Mouse (Mus musculus): Measurements from ENCODE around the gene Myo15. TPM values are rescaled to one million over a fixed set of nuclear protein-coding genes. Genes with fewer than 3 reads are reported as not detected.
A peak's percentile ranks its signal among the peaks of the same experiment; 100 is the strongest.

Myo15 gene
- total and polyA plus RNA-seq, 3 experiments: 0.04 to 0.07 TPM; not detected in 1

GRCm38 (mm10) chr11:60507281-60507680 lies 38.1 kb downstream of the Myo15 start:
- TF ChIP-seq SMC3 (IDR thresholded peaks at IDR 0.05; ENCODE audit: low read depth, low read length): no peak
- TF ChIP-seq GATA1 (IDR thresholded peaks at IDR 0.05; ENCODE audit: low read depth, low read length): no peak
- no peak for TF ChIP-seq ZNF384 (IDR thresholded peaks at IDR 0.05; ENCODE audit: low read depth, low read length)
- TF ChIP-seq MYC (IDR thresholded peaks at IDR 0.05; ENCODE audit: low read depth, low read length): no peak
- TF ChIP-seq POLR2AphosphoS2 (IDR thresholded peaks at IDR 0.05; ENCODE audit: low read length): no peak
- no peak for TF ChIP-seq BHLHE40 (IDR thresholded peaks at IDR 0.05; ENCODE audit: borderline replicate concordance, low read depth, low read length)
- TF ChIP-seq MXI1 (IDR thresholded peaks at IDR 0.05; ENCODE audit: low read depth, low read length): no peak
- no peak for TF ChIP-seq TBP (IDR thresholded peaks at IDR 0.05; ENCODE audit: low read depth, low read length)
- TF ChIP-seq SIN3A (IDR thresholded peaks at IDR 0.05; ENCODE audit: low read length): no peak
- TF ChIP-seq TCF12 (IDR thresholded peaks at IDR 0.05; ENCODE audit: low read depth, low read length): no peak
- no peak for TF ChIP-seq MAZ (IDR thresholded peaks at IDR 0.05; ENCODE audit: low read depth, low read length)
- no peak for TF ChIP-seq E2F4 (IDR thresholded peaks at IDR 0.05; ENCODE audit: borderline replicate concordance, low read depth, low read length)
- TF ChIP-seq MAFK (IDR thresholded peaks at IDR 0.05; ENCODE audit: borderline replicate concordance, low read depth, low read length): no peak
- TF ChIP-seq MYB (IDR thresholded peaks at IDR 0.05; ENCODE audit: low read depth, low read length): no peak
- TF ChIP-seq CTCF (IDR thresholded peaks at IDR 0.05 in 2 of 3, conservative IDR thresholded peaks at IDR 0.05 in 1 of 3; ENCODE audit: control insufficient read depth in 1 of 3, insufficient read depth in 1 of 3, low read depth in 2 of 3, low read length in 3 of 3, poor library complexity in 1 of 3, severe bottlenecking in 1 of 3): no peak
- TF ChIP-seq ZKSCAN1 (IDR thresholded peaks at IDR 0.05; ENCODE audit: low read depth, low read length): no peak
- no peak for TF ChIP-seq POLR2A (IDR thresholded peaks at IDR 0.05; ENCODE audit: control insufficient read depth in 1 of 2, insufficient read depth in 1 of 2, low read depth in 1 of 2, low read length in 2 of 2, poor library complexity in 1 of 2)
- no peak for TF ChIP-seq EP300 (IDR thresholded peaks at IDR 0.05; ENCODE audit: low read depth in 1 of 2, low read length in 2 of 2)
- TF ChIP-seq ZMIZ1 (IDR thresholded peaks at IDR 0.05; ENCODE audit: low read depth, low read length): no peak
- H3K4me1 ChIP-seq (ENCODE audit: control insufficient read depth in 1 of 2, insufficient read depth in 2 of 2, low read length in 2 of 2): peaks cover 0 to 14% of the 10 kb centered on the region in 2 experiments; a peak in 2 of 4 replicates
- peaks cover 3 to 15% of the 10 kb centered on the region in 2 experiments; a peak in 3 of 4 replicates for H3K27me3 ChIP-seq (ENCODE audit: control insufficient read depth in 1 of 2, insufficient read depth in 2 of 2, low read length in 2 of 2)
- no peak overlapping the region for H3K9ac ChIP-seq (ENCODE audit: control insufficient read depth, low read depth, low read length, poor library complexity, severe bottlenecking)
- 0 out of 4 replicates have a peak, but pooled peaks cover 0 to 3% of the 10 kb centered on the region in 2 experiments for H3K36me3 ChIP-seq (ENCODE audit: control insufficient read depth in 1 of 2, insufficient read depth in 2 of 2, low read length in 2 of 2)
- H3K4me3 ChIP-seq (ENCODE audit: control insufficient read depth in 1 of 2, insufficient read depth in 1 of 2, low read depth in 2 of 2, low read length in 2 of 2): no peak overlapping the region
- no peaks in the 10 kb centered on the region for H3K9me3 ChIP-seq (replicated peaks; ENCODE audit: insufficient read depth, low read length)
- H3K79me2 ChIP-seq (ENCODE audit: control insufficient read depth, insufficient read depth, low read length, poor library complexity): no peaks in the 10 kb centered on the region
- H3K27ac ChIP-seq (ENCODE audit: control insufficient read depth, low read depth, low read length): no peak overlapping the region
- DNase-seq (ENCODE audit: low read depth, low spot score): no peak

- Histone ChIP-seq H3K9me3 (replicated peaks; ENCODE audit: insufficient read depth, low read length) (no peaks in the 10 kb centered on the region), H3K27me3 (ENCODE audit: control insufficient read depth in 1 of 2, insufficient read depth in 2 of 2, low read length in 2 of 2) (peaks cover 3 to 15% of the 10 kb centered on the region in 2 experiments; a peak in 3 of 4 replicates), H3K79me2 (ENCODE audit: control insufficient read depth, insufficient read depth, low read length, poor library complexity) (no peaks in the 10 kb centered on the region), H3K36me3 (ENCODE audit: control insufficient read depth in 1 of 2, insufficient read depth in 2 of 2, low read length in 2 of 2) (0 out of 4 replicates have a peak, but pooled peaks cover 0 to 3% of the 10 kb centered on the region in 2 experiments), H3K4me1 (ENCODE audit: control insufficient read depth in 1 of 2, insufficient read depth in 2 of 2, low read length in 2 of 2) (peaks cover 0 to 14% of the 10 kb centered on the region in 2 experiments; a peak in 2 of 4 replicates), H3K4me3 (ENCODE audit: control insufficient read depth in 1 of 2, insufficient read depth in 1 of 2, low read depth in 2 of 2, low read length in 2 of 2) (peak overlapping the region; percentile 15 to 48), H3K27ac (ENCODE audit: control insufficient read depth, low read depth, low read length) (no peak overlapping the region), H3K9ac (ENCODE audit: control insufficient read depth, low read depth, low read length, poor library complexity, severe bottlenecking) (peak overlapping the region; percentile 12; the same call in 1 of the 2 replicates)
- DNase-seq (ENCODE audit: low read depth, low spot score): peak; percentile 66
- TF ChIP-seq MEF2A (IDR thresholded peaks at IDR 0.05; ENCODE audit: extremely low read depth, insufficient replicate concordance, low read depth, low read length, poor library complexity, severe bottlenecking) (no peak), ZC3H11A (IDR thresholded peaks at IDR 0.05; ENCODE audit: low read depth, low read length) (no peak), TAL1 (IDR thresholded peaks at IDR 0.05; ENCODE audit: low read length) (peak; percentile 70), GATA1 (IDR thresholded peaks at IDR 0.05; ENCODE audit: low read depth, low read length) (peak; percentile 65), TCF12 (IDR thresholded peaks at IDR 0.05; ENCODE audit: low read depth, low read length) (peak; percentile 73), ETS1 (IDR thresholded peaks at IDR 0.05; ENCODE audit: low read depth, low read length) (no peak), SIN3A (IDR thresholded peaks at IDR 0.05; ENCODE audit: low read length) (0 out of 2 replicates have a peak, but pooled peaks have one; percentile 32), EP300 (IDR thresholded peaks at IDR 0.05; ENCODE audit: low read depth in 1 of 2, low read length in 2 of 2) (peak in 1 of 2 experiments; percentile 69; a peak in 2 of 4 replicates)
These were observed 39.8 kb downstream of the Myo15 start for GRCm38 (mm10) chr11:60508950-60509349.
